Mouse (Mus musculus) C2C12 (cell line): Measurements from ENCODE around the gene Gnb4. TPM values are rescaled to one million over a fixed set of nuclear protein-coding genes. Genes with fewer than 3 reads are reported as not detected.

Source experiments
- H3K27me3 ChIP-seq: one replicate; pipeline ENCODE4 v1.6.1; 2011; ENCODE audit not compliant: control insufficient read depth, insufficient read depth, insufficient read length
- H3K36me3 ChIP-seq: one replicate; pipeline ENCODE4 v1.6.1; 2011; ENCODE audit not compliant: control insufficient read depth, insufficient read depth
- H3K4me3 ChIP-seq: one replicate; pipeline ENCODE4 v1.5.1; 2011; ENCODE audit warnings: mild to moderate bottlenecking, control low read depth; ENCODE audit not compliant: poor library complexity, insufficient read depth, severe bottlenecking
- H3K79me2 ChIP-seq: one replicate; pipeline ENCODE4 v1.6.1; 2011; ENCODE audit not compliant: control insufficient read depth, insufficient read depth
- H3K79me3 ChIP-seq: one replicate; pipeline ENCODE4 v1.6.1; 2011; ENCODE audit warnings: low read depth, control low read depth
- H3ac ChIP-seq: one replicate; pipeline ENCODE3; 2011; ENCODE audit warnings: low read depth; ENCODE audit not compliant: control insufficient read depth, insufficient read length
- CEBPB ChIP-seq: IDR thresholded peaks from one replicate; pipeline ENCODE4 v1.6.1; 2011; ENCODE audit warnings: low read depth, mild to moderate bottlenecking, control low read depth, moderate library complexity
- CTCF ChIP-seq: IDR thresholded peaks from one replicate; pipeline ENCODE4 v1.5.1; 2011; ENCODE audit not compliant: control insufficient read depth, insufficient read depth, insufficient read length
- FOSL1 ChIP-seq: IDR thresholded peaks from one replicate; pipeline ENCODE4 v1.8.0; 2011; ENCODE audit warnings: mild to moderate bottlenecking, low read length; ENCODE audit not compliant: poor library complexity, insufficient read depth, severe bottlenecking
- MAX ChIP-seq: IDR thresholded peaks from one replicate; pipeline ENCODE4 v1.6.1; 2011; ENCODE audit warnings: mild to moderate bottlenecking, control low read depth
- MYOD1 ChIP-seq: IDR thresholded peaks from one replicate; pipeline ENCODE4 v1.6.1; 2011; ENCODE audit warnings: low read depth; ENCODE audit not compliant: control insufficient read depth, insufficient read length
- MYOG ChIP-seq: IDR thresholded peaks from one replicate; pipeline ENCODE4 v1.6.1; 2011; ENCODE audit not compliant: control insufficient read depth, insufficient read length; ENCODE audit errors: extremely low read depth
- USF1 ChIP-seq: IDR thresholded peaks from one replicate; pipeline ENCODE4 v1.6.1; 2011; ENCODE audit warnings: low read depth, mild to moderate bottlenecking, control low read depth, moderate library complexity
- polyA plus RNA-seq: library from polyadenylated mRNA; unstranded; fragments of >200 nt; fragmentation: generic; extraction: Trizol; gene quantifications from one replicate; pipeline ENCODE4 v1.2.1, GENCODE M21; 2012; ENCODE audit warnings: missing spikeins

Gene Gnb4
- polyA plus RNA-seq, 1 experiment, result 59.0 TPM

DNA sequence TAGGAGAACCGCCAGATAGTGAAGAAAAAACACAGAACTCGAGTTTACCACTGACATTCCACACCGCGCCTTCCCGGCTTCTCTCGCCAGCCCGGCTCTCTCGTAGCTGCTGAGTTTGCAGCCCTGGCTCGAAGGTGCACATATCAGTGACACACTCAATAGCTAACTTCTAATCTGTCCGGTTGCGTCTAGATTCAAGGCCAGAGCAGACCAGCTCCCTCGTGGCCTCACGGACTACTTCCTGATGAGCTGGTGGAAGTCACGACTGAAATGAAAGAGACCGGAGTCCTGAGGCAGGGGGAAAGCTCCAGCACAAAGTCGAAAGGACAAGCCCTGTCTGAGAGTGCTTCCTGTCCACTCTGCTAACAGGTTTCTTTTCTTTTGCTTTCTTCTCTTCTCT lies 42.4 kb upstream of the Gnb4 start:
- no peaks in the 10 kb centered on the region for H3K79me3 ChIP-seq
- H3K79me2 ChIP-seq, result no peaks in the 10 kb centered on the region
- no peaks in the 10 kb centered on the region for H3K36me3 ChIP-seq
- TF ChIP-seq CTCF, result no peak
- TF ChIP-seq MAX, result no peak
- TF ChIP-seq CEBPB, result no peak
- TF ChIP-seq MYOD1, result no peak
- TF ChIP-seq FOSL1, result no peak
- TF ChIP-seq MYOG, result no peak
- TF ChIP-seq USF1, result no peak
- H3ac ChIP-seq, result no peak overlapping the region
- H3K27me3 ChIP-seq, result no peaks in the 10 kb centered on the region
- H3K4me3 ChIP-seq, result no peak overlapping the region

DNA sequence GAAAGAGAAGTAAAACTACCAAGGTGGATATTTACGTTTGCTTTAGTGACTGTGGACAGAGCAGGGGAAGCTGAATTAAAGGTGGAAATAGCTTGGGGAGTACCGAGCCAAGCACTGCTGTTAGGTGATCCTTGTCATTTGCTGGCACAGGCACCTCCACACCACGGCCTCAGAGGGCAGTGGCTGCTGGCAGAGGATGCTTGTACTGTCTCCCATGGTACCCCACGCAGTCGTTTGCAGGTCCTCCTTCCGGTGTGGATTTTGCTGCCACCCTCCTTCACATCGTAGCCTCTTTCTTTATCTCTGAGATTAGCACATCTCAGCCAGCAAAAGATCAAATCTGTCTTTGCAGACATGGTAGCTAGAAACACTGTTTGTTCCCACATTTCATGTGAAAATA lies 42.0 kb upstream of the Gnb4 start:
- Histone ChIP-seq H3K27me3 (no peaks in the 10 kb centered on the region), H3K36me3 (no peaks in the 10 kb centered on the region)

DNA sequence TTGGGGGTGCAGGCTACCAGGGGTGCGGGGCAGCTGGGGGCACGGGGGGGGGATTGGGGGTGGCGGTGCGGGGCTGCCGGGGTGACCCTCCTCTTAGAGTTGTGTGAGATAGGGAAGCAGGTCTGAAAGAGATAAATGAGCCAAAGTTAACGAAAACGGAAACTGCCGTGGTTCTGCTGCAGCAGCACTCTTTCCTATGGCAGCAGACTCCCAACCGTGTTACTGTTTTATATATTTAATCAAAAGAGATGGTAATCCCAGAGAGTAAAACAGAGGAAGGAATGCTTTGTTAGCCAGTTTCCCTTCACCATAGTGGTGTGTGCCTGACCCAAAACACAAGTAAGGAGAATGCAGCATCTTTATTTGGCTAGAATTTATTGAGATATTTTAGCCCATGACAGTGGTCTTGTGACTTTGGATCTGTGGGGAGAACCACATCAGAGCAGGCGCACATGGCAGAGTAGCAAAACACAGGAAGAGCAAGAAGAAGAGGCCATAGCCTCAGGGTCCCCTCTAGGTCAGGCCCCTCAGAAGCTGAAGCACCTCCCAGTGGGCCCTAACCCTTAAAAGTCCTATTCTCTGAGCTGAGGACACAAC lies 40.1 kb upstream of the Gnb4 start:
- no peaks in the 10 kb centered on the region for H3K79me2 ChIP-seq
- no peak overlapping the region for H3K4me3 ChIP-seq
- H3ac ChIP-seq, result no peak overlapping the region
- H3K27me3 ChIP-seq, result no peaks in the 10 kb centered on the region
- TF ChIP-seq MYOG (no peak), FOSL1 (no peak), CTCF (no peak), MAX (no peak), CEBPB (no peak), USF1 (no peak), MYOD1 (no peak)
- no peaks in the 10 kb centered on the region for H3K36me3 ChIP-seq
- H3K79me3 ChIP-seq, result no peaks in the 10 kb centered on the region

More for the DNA sequence above, 42.0 kb upstream of the Gnb4 start:
- Histone ChIP-seq H3ac (no peak overlapping the region), H3K79me2 (no peaks in the 10 kb centered on the region), H3K4me3 (no peak overlapping the region), H3K79me3 (no peaks in the 10 kb centered on the region)
- TF ChIP-seq FOSL1, result no peak
- no peak for TF ChIP-seq CTCF
- TF ChIP-seq MYOG, result no peak
- TF ChIP-seq CEBPB, result no peak
- TF ChIP-seq USF1, result no peak
- no peak for TF ChIP-seq MYOD1
- no peak for TF ChIP-seq MAX

DNA sequence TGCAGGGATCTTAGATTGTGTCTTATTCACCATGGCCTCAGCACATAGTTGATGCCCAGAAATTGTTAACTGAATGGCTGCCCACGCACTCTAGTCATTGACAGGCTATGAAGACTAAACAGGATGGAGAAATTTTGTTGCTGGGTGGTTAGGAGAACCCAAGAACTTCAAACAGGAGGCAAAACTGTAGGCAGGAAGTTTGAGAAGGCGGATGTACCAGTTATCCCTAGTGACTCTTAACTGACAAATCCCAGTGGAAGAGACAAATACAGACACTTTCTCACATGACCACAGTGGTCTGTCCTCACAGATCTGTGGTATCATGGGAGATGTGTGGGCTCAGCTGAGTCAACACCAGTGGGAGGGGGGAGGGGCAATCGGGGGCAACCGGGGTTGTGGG lies 39.6 kb upstream of the Gnb4 start:
- no peak for TF ChIP-seq USF1
- no peak for TF ChIP-seq MYOG
- H3ac ChIP-seq, result no peak overlapping the region
- no peak overlapping the region for H3K4me3 ChIP-seq

DNA sequence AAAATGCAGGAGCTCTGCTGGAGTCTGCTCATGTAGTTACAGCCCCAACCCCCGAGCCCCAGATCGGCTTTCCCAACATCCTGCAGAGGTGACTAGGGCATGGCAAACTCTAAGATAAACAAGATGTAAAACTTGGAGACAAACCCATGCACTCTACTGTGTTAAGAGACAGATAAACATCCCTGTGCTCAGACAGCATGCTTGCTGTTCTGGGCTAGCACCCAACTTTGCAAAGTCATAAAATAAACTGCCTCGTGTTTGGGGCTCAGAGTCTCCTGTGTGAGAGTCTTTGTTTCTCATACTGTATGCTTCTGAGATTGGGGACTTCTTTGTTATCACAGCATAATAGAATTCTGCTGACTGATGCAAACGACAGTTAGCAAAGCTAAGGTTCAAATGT lies 36.4 kb upstream of the Gnb4 start:
- Histone ChIP-seq H3K27me3 (no peaks in the 10 kb centered on the region), H3K36me3 (no peaks in the 10 kb centered on the region), H3K4me3 (no peak overlapping the region), H3K79me2 (no peaks in the 10 kb centered on the region), H3ac (no peak overlapping the region), H3K79me3 (no peaks in the 10 kb centered on the region)
- TF ChIP-seq CEBPB, result no peak
- TF ChIP-seq FOSL1, result no peak
- no peak for TF ChIP-seq MYOD1

More for the DNA sequence above, 39.6 kb upstream of the Gnb4 start:
- Histone ChIP-seq H3K79me3 (no peaks in the 10 kb centered on the region), H3K79me2 (no peaks in the 10 kb centered on the region), H3K27me3 (no peaks in the 10 kb centered on the region), H3K36me3 (no peaks in the 10 kb centered on the region)

DNA sequence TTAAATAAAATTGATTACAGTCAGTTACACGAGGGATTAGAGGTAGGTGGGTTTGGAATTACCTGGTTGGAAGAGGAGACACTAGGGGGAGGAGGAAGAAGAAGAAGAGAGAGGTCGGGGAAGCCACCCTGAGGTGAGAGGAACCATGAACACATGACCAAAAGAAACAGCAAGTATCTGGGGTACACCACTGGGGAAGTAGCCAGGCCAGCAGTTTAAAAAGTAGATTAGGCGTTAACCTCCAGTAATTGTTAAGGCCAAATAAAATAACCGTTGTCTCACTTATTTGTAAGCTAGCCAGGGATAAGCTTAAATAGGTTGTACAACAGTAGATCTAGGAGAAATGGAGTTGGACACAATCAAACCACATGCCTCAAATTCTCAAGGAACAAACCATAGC lies 32.9 kb upstream of the Gnb4 start:
- Histone ChIP-seq H3K79me3 (no peaks in the 10 kb centered on the region), H3K79me2 (no peaks in the 10 kb centered on the region), H3ac (no peak overlapping the region), H3K27me3 (no peaks in the 10 kb centered on the region), H3K36me3 (no peaks in the 10 kb centered on the region), H3K4me3 (no peak overlapping the region)
- TF ChIP-seq MAX (no peak), CEBPB (no peak), FOSL1 (no peak), MYOG (no peak), USF1 (no peak), MYOD1 (no peak), CTCF (no peak)
